20 mouse cellular contexts compared by ENCODE assay signal in the genomic region with DNA sequence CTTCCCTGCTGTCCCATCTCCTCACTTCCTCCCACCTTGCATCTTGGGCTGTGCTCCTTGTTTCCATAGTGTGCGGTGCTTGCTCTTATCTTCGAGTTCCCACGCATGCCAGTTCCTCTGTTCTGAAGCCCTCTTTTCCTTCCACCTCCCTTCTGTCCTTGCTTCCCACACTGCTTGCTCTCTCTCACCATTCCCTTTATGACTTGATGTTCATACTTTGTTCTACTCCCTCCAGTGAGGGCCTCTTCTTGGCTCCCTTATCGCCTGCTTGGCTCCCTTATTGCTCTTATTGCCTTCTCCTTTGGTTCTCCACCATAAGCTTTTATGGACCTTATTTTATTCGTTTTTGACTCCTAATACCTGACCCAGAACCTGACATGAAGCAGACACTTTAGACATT. TPM values are rescaled to one million over a fixed set of nuclear protein-coding genes. Genes with fewer than 3 reads are reported as not detected.
"Had no signal": no experiment of that assay in that cellular context is flagged by ENCODE, and none has a peak within 500 bp of the region (broad histone marks: within the 10 kb centered on the region; RNA-seq: fewer than 3 reads in every experiment).

No protein-coding gene starts in this region.

- H3K4me1 ChIP-seq: liver, embryonic 15.5 days; lung, embryonic 15.5 days; midbrain, embryonic 12.5 days; midbrain, embryonic 15.5 days; neural tube, embryonic 12.5 days had no signal

- DNase-seq: liver, postnatal 0 days; lung, adult 2 months; lung, postnatal 14 days; lung, postnatal 36 days; right cerebral cortex, postnatal 14 days; spleen, adult 18-20 months; thymus, adult 18-20 months; thymus, postnatal 14 days; thymus, postnatal 36 days had no signal

- H3K9me3 ChIP-seq: liver, embryonic 15.5 days; lung, embryonic 15.5 days had no signal

- H3K4me3 ChIP-seq: liver, embryonic 15.5 days; lung, embryonic 15.5 days; midbrain, embryonic 12.5 days; midbrain, embryonic 15.5 days; neural tube, embryonic 12.5 days had no signal

- ATAC-seq: liver, postnatal 0 days; lung, postnatal 0 days; midbrain, embryonic 15.5 days had no signal

- H3K27ac ChIP-seq: liver, embryonic 15.5 days; lung, embryonic 15.5 days; macrophage; midbrain, embryonic 12.5 days; midbrain, embryonic 15.5 days; neural tube, embryonic 12.5 days had no signal

- H3K9ac ChIP-seq: liver, embryonic 15.5 days; liver, postnatal 0 days; lung, embryonic 15.5 days; midbrain, embryonic 12.5 days; midbrain, embryonic 15.5 days; neural tube, embryonic 12.5 days had no signal

- H3K27me3 ChIP-seq: liver, embryonic 15.5 days; lung, embryonic 15.5 days; midbrain, embryonic 12.5 days; midbrain, embryonic 15.5 days; neural tube, embryonic 12.5 days had no signal

- H3K4me2 ChIP-seq: liver, embryonic 15.5 days; lung, embryonic 15.5 days; midbrain, embryonic 12.5 days; midbrain, embryonic 15.5 days; neural tube, embryonic 12.5 days had no signal

- H3K36me3 ChIP-seq: liver, embryonic 15.5 days; lung, embryonic 15.5 days; midbrain, embryonic 12.5 days; midbrain, embryonic 15.5 days; neural tube, embryonic 12.5 days had no signal

RNA-seq across cellular contexts. Expression of a gene that starts 22.7 kb away (rescaled TPM):
- total RNA-seq: megakaryocyte progenitor cell, adult 5-6 weeks; monocyte, adult 5-6 weeks; neutrophil, adult 5-6 weeks had no signal
- polyA plus RNA-seq: lung, embryonic 15.5 days; lung, postnatal 0 days; macrophage; midbrain, embryonic 12.5 days; neural tube, embryonic 12.5 days; neural tube, embryonic 14.5 days had no signal
